Mouse (Mus musculus): Measurements from ENCODE around the gene Zcchc12. TPM values are rescaled to one million over a fixed set of nuclear protein-coding genes. Genes with fewer than 3 reads are reported as not detected.

Gene Zcchc12
- polyA plus RNA-seq, 1 experiment from 2014 or later: 17.0 TPM

DNA sequence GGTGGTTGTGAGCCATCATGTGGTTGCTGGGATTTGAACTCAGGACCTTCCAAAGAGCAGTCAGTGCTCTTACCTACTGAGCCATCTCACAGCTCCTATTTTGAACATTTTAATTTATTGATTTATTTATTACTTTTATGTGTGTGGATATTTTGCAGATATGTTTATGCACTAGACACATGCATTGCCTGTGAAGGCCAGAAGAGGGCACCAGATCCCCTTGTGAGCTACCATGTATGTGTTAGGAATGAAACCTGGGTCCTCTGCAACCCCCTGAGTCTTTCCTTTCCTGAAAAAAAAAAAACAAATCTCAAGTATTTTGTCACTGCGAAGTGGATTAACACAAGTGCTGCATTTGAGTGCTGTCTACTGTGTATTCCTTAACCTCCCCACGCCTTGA lies 30.9 kb downstream of the Zcchc12 start:
- no peaks in the 10 kb centered on the region for H3K36me3 ChIP-seq
- H3K9me3 ChIP-seq: no peaks in the 10 kb centered on the region
- H3K4me2 ChIP-seq (replicated peaks): no peak overlapping the region
- no peak overlapping the region for H3K4me3 ChIP-seq
- 38% methylated on average over 2 of the region's 2 CpGs for WGBS
- H3K27ac ChIP-seq: no peak overlapping the region
- H3K4me1 ChIP-seq: no peaks in the 10 kb centered on the region
- H3K27me3 ChIP-seq: no peaks in the 10 kb centered on the region
- ATAC-seq (ENCODE audit: low FRiP score, low read depth): no peak
- no peak overlapping the region for H3K9ac ChIP-seq

DNA sequence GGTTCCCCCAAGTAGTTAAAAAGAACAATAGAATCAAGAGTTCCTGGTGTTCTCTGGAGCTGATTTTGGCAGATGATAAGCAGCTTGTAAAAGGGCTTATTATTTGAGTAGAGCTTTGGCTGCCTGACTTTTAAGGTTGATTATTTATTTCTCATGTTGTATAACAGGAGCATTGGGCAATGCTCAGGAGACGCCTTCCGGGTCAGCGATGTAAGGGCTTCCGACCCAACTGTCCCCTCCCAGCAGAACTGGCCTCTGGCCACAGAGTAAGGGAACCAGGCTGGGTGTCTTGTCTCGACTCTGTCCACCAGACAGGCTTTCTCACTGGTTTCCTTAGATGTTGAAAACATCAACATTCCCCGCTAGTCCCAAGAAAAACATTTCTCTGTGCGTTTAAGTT lies 33.2 kb downstream of the Zcchc12 start:
- no peak for ATAC-seq (ENCODE audit: low FRiP score, low read depth)
- Histone ChIP-seq H3K27ac (no peak overlapping the region), H3K4me1 (no peaks in the 10 kb centered on the region), H3K9ac (no peak overlapping the region), H3K27me3 (no peaks in the 10 kb centered on the region), H3K9me3 (no peaks in the 10 kb centered on the region), H3K4me2 (replicated peaks) (no peak overlapping the region), H3K36me3 (no peaks in the 10 kb centered on the region), H3K4me3 (no peak overlapping the region)
- 66% methylated on average over 7 of the region's 7 CpGs for WGBS

DNA sequence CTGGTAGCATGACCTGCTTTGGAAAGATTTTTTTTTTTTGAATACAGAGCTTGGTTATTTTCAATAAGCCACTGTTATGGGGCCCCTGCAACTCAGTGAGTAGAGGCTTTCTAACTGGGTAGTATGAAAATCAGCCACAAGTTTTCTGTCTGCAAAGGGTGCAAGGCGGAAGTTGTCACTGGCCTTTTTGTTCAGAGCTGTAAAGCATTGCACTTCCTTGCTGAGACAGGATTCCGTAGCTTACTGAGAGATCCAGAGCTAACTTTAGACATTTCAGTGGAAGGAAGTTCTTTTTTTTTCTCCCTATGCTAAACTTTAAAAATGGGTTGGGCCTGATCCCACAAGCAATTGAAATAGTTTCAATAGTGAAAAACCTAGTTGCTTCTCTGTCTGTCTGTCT lies 33.6 kb downstream of the Zcchc12 start:
- Histone ChIP-seq H3K27me3 (no peaks in the 10 kb centered on the region), H3K27ac (no peak overlapping the region), H3K9me3 (no peaks in the 10 kb centered on the region), H3K4me2 (replicated peaks) (no peak overlapping the region), H3K36me3 (no peaks in the 10 kb centered on the region), H3K4me3 (no peak overlapping the region), H3K9ac (no peak overlapping the region), H3K4me1 (no peaks in the 10 kb centered on the region)
- 67% methylated on average over 2 of the region's 2 CpGs for WGBS
- ATAC-seq (ENCODE audit: low FRiP score, low read depth): no peak

DNA sequence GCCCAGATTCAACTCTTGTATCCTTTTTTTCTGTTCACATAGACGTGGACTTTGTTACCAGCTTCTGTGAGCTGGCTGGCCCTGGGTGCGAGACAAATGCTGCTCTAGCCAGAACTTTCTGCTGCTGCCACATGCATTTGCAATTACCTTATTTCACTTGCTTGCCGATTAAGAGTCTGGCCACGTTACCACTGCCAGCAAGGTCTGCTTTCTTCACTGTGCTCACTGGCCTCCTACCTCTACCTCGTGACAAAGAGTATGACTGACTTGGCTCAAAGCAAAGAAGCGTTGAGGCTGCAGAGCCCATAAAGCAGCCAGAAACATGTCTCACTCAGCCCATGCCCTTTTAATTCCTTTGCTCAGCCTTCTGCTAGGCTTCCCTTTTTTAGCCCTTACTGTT lies 39.9 kb downstream of the Zcchc12 start:
- Histone ChIP-seq H3K27ac (no peak overlapping the region), H3K4me1 (no peaks in the 10 kb centered on the region), H3K27me3 (no peaks in the 10 kb centered on the region), H3K4me2 (replicated peaks) (no peak overlapping the region), H3K9ac (no peak overlapping the region), H3K36me3 (no peaks in the 10 kb centered on the region), H3K9me3 (no peaks in the 10 kb centered on the region), H3K4me3 (no peak overlapping the region)
- ATAC-seq (ENCODE audit: low FRiP score, low read depth): no peak
- 77% methylated on average over 6 of the region's 6 CpGs for WGBS

Other genes with a start within 250 kb of the Zcchc12 start
- 7.9 and 8.4 TPM in 2 replicates for gene Il13ra1, start 83.8 kb upstream of the Zcchc12 start, polyA plus RNA-seq (2015; fragmentation: Nextera tagmentation; extraction: Ambion mirVana)
- 0.17 and 0.27 TPM in 2 replicates for gene Lonrf3, start 132.4 kb downstream of the Zcchc12 start, polyA plus RNA-seq (2015; fragmentation: Nextera tagmentation; extraction: Ambion mirVana)
- not detected in 2 replicates for gene Gm6268, start 205.4 kb downstream of the Zcchc12 start, polyA plus RNA-seq (2015; fragmentation: Nextera tagmentation; extraction: Ambion mirVana)